Mouse (Mus musculus) MEL (cell line): ENCODE measurements around the gene Snrnp35.

Source experiments
- CHD1 ChIP-seq: IDR thresholded peaks from 2 replicates; pipeline ENCODE4 v1.6.1; 2012; ENCODE audit warnings: low read depth, mild to moderate bottlenecking, inconsistent platforms, low read length, improper control_type of control experiment
- CTCF ChIP-seq, 3 experiments: IDR thresholded peaks in 2 of 3; conservative IDR thresholded peaks in 1 of 3; 2 replicates each; pipeline ENCODE4 v1.5.1; 2011 to 2012; ENCODE audit warnings: low read length in 3 of 3, low read depth in 2 of 3, mild to moderate bottlenecking in 2 of 3, improper control_type of control experiment in 1 of 3, inconsistent platforms in 1 of 3, mixed read lengths in 1 of 3, moderate library complexity in 1 of 3; ENCODE audit not compliant: control insufficient read depth in 1 of 3, insufficient read depth in 1 of 3, poor library complexity in 1 of 3, severe bottlenecking in 1 of 3
- MEF2A ChIP-seq: IDR thresholded peaks from 2 replicates; pipeline ENCODE4 v1.6.1; 2014; ENCODE audit warnings: low read depth, mild to moderate bottlenecking, inconsistent platforms, low read length, improper control_type of control experiment; ENCODE audit not compliant: poor library complexity, insufficient replicate concordance, severe bottlenecking; ENCODE audit errors: extremely low read depth
- MXI1 ChIP-seq: IDR thresholded peaks from 2 replicates; pipeline ENCODE4 v1.6.1; 2011; ENCODE audit warnings: mild to moderate bottlenecking, low read depth, low read length, improper control_type of control experiment
- POLR2A ChIP-seq, 2 experiments: IDR thresholded peaks; 2 replicates each; pipeline ENCODE4 v1.6.1; 2011 to 2012; ENCODE audit warnings: low read length in 2 of 2, mild to moderate bottlenecking in 2 of 2, control low read depth in 1 of 2, improper control_type of control experiment in 1 of 2, low read depth in 1 of 2, moderate library complexity in 1 of 2; ENCODE audit not compliant: control insufficient read depth in 1 of 2, insufficient read depth in 1 of 2, poor library complexity in 1 of 2
- ZC3H11A ChIP-seq: IDR thresholded peaks from 2 replicates; pipeline ENCODE4 v1.6.1; 2012; ENCODE audit warnings: low read depth, mild to moderate bottlenecking, inconsistent platforms, low read length, improper control_type of control experiment

- TF ChIP-seq POLR2A (IDR thresholded peaks at IDR 0.05; ENCODE audit: control insufficient read depth in 1 of 2, insufficient read depth in 1 of 2, low read depth in 1 of 2, low read length in 2 of 2, poor library complexity in 1 of 2) (peak; percentile 31 to 81; a peak in 2 of 4 replicates), ZC3H11A (no peak), MEF2A (no peak), MXI1 (peak; percentile 51; the same call in 1 of the 2 replicates), CHD1 (no peak), CTCF (IDR thresholded peaks at IDR 0.05 in 2 of 3, conservative IDR thresholded peaks at IDR 0.05 in 1 of 3; ENCODE audit: control insufficient read depth in 1 of 3, insufficient read depth in 1 of 3, low read depth in 2 of 3, low read length in 3 of 3, poor library complexity in 1 of 3, severe bottlenecking in 1 of 3) (no peak)
Observed at GRCm38 (mm10) chr5:124439447-124440093, 43.4 kb upstream of the Snrnp35 start, which contains the start of gene Kmt5a.
